Mouse (Mus musculus) testis, adult 2 months (tissue): ENCODE data around the gene Kcna6.

Source experiments
- CTCF ChIP-seq: fragments of 200-500 bp; IDR thresholded peaks from 2 replicates; pipeline ENCODE4 v1.5.1; 2012; ENCODE audit warnings: low read depth, mild to moderate bottlenecking, inconsistent platforms, low read length, moderate library complexity; ENCODE audit not compliant: control insufficient read depth, insufficient read depth, insufficient replicate concordance
- POLR2A ChIP-seq: fragments of 200-500 bp; IDR thresholded peaks from 2 replicates; pipeline ENCODE4 v1.6.1; 2012; ENCODE audit warnings: low read depth, mild to moderate bottlenecking, inconsistent platforms, low read length, moderate library complexity; ENCODE audit not compliant: control insufficient read depth

DNA sequence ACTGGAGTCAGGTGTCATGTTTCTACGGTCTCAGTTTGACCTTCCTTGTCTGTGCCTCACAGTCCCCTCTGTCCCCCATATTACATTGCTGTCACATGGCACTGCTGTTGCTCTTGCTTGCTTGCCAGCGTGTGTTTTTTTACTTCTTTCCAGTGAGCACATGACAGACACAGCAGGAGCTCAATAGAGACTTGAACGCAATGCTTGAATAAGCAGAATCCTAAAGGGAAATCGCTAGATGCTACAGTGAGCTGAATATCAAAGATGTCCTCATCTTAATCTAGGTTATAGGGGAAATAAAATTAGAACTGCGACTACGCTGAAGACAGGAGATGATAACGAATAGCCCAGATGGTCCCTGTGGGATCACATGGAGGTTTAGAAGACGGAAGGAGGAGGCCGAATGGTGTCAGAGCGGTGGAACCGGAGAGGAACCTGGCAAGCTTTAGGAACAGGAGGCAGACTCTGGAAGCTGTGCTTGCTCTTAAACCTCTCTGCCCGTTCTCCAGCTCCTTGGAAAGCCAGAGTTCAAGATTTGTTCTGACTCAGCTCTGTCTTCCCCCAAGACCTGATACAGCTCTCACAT, 29.8 kb upstream of the Kcna6 start:
- TF ChIP-seq CTCF: no peak
- no peak for TF ChIP-seq POLR2A
